Mouse (Mus musculus) MEL (cell line): ENCODE results near the gene Ubb.

Experiments
- CHD1 ChIP-seq: IDR thresholded peaks from 2 replicates; pipeline ENCODE4 v1.6.1; 2012; ENCODE audit warnings: low read depth, mild to moderate bottlenecking, inconsistent platforms, low read length, improper control_type of control experiment
- CTCF ChIP-seq, 3 experiments: IDR thresholded peaks in 2 of 3; conservative IDR thresholded peaks in 1 of 3; 2 replicates each; pipeline ENCODE4 v1.5.1; 2011 to 2012; ENCODE audit warnings: low read length in 3 of 3, low read depth in 2 of 3, mild to moderate bottlenecking in 2 of 3, improper control_type of control experiment in 1 of 3, inconsistent platforms in 1 of 3, mixed read lengths in 1 of 3, moderate library complexity in 1 of 3; ENCODE audit not compliant: control insufficient read depth in 1 of 3, insufficient read depth in 1 of 3, poor library complexity in 1 of 3, severe bottlenecking in 1 of 3
- EP300 ChIP-seq, 2 experiments: IDR thresholded peaks; 2 replicates each; pipeline ENCODE4 v1.6.1; 2011; ENCODE audit warnings: improper control_type of control experiment in 2 of 2, low read length in 2 of 2, low read depth in 1 of 2, mild to moderate bottlenecking in 1 of 2
- ETS1 ChIP-seq: IDR thresholded peaks from 2 replicates; pipeline ENCODE4 v1.6.1; 2012; ENCODE audit warnings: low read depth, mild to moderate bottlenecking, inconsistent platforms, low read length, improper control_type of control experiment, moderate library complexity
- GATA1 ChIP-seq: IDR thresholded peaks from 2 replicates; pipeline ENCODE4 v1.6.1; 2011; ENCODE audit warnings: low read depth, low read length, improper control_type of control experiment
- KAT2A ChIP-seq: conservative IDR thresholded peaks from 2 replicates; pipeline ENCODE4 v1.6.1; 2012; ENCODE audit warnings: low read depth, low read length, improper control_type of control experiment, inconsistent platforms
- MAX ChIP-seq: IDR thresholded peaks from 2 replicates; pipeline ENCODE4 v1.6.1; 2011; ENCODE audit warnings: low read length, improper control_type of control experiment
- MAZ ChIP-seq: IDR thresholded peaks from 2 replicates; pipeline ENCODE4 v1.6.1; 2012; ENCODE audit warnings: low read depth, mild to moderate bottlenecking, inconsistent platforms, low read length, improper control_type of control experiment
- MXI1 ChIP-seq: IDR thresholded peaks from 2 replicates; pipeline ENCODE4 v1.6.1; 2011; ENCODE audit warnings: mild to moderate bottlenecking, low read depth, low read length, improper control_type of control experiment
- MYB ChIP-seq: IDR thresholded peaks from 2 replicates; pipeline ENCODE4 v1.6.1; 2011; ENCODE audit warnings: mild to moderate bottlenecking, low read depth, low read length, improper control_type of control experiment
- POLR2A ChIP-seq, 2 experiments: IDR thresholded peaks; 2 replicates each; pipeline ENCODE4 v1.6.1; 2011 to 2012; ENCODE audit warnings: low read length in 2 of 2, mild to moderate bottlenecking in 2 of 2, control low read depth in 1 of 2, improper control_type of control experiment in 1 of 2, low read depth in 1 of 2, moderate library complexity in 1 of 2; ENCODE audit not compliant: control insufficient read depth in 1 of 2, insufficient read depth in 1 of 2, poor library complexity in 1 of 2
- POLR2AphosphoS5 ChIP-seq: IDR thresholded peaks from 2 replicates; pipeline ENCODE4 v1.6.1; 2012; ENCODE audit warnings: low read depth, borderline replicate concordance, mild to moderate bottlenecking, inconsistent platforms, low read length, moderate library complexity, mixed read lengths
- RAD21 ChIP-seq: IDR thresholded peaks from 2 replicates; pipeline ENCODE4 v1.6.1; 2011; ENCODE audit warnings: mild to moderate bottlenecking, low read depth, low read length, improper control_type of control experiment
- USF2 ChIP-seq, 2 experiments: IDR thresholded peaks; 2 replicates each; pipeline ENCODE4 v1.6.1; 2011 to 2012; ENCODE audit warnings: improper control_type of control experiment in 2 of 2, low read length in 2 of 2, borderline replicate concordance in 1 of 2, inconsistent platforms in 1 of 2, low read depth in 1 of 2, mild to moderate bottlenecking in 1 of 2; ENCODE audit not compliant: insufficient read depth in 1 of 2

- TF ChIP-seq USF2 (IDR thresholded peaks at IDR 0.05; ENCODE audit: borderline replicate concordance in 1 of 2, insufficient read depth in 1 of 2, low read depth in 1 of 2, low read length in 2 of 2) (no peak), CTCF (IDR thresholded peaks at IDR 0.05 in 2 of 3, conservative IDR thresholded peaks at IDR 0.05 in 1 of 3; ENCODE audit: control insufficient read depth in 1 of 3, insufficient read depth in 1 of 3, low read depth in 2 of 3, low read length in 3 of 3, poor library complexity in 1 of 3, severe bottlenecking in 1 of 3) (no peak), ETS1 (no peak), MXI1 (no peak), EP300 (IDR thresholded peaks at IDR 0.05; ENCODE audit: low read depth in 1 of 2, low read length in 2 of 2) (no peak), RAD21 (no peak), KAT2A (no peak), MAX (no peak), POLR2A (IDR thresholded peaks at IDR 0.05; ENCODE audit: control insufficient read depth in 1 of 2, insufficient read depth in 1 of 2, low read depth in 1 of 2, low read length in 2 of 2, poor library complexity in 1 of 2) (no peak), MYB (no peak), POLR2AphosphoS5 (no peak), GATA1 (no peak), CHD1 (no peak), MAZ (no peak)
Measured at GRCm38 (mm10) chr11:62584671-62585206, 33.8 kb downstream of the Ubb start.
